Mouse (Mus musculus) thymus, postnatal 4 days (tissue): ENCODE results near the gene Deaf1.

ENCODE experiments used
- DNase-seq: peaks from one replicate; pipeline ENCODE4 v3.0.0; 2021

Gene Deaf1

DNA sequence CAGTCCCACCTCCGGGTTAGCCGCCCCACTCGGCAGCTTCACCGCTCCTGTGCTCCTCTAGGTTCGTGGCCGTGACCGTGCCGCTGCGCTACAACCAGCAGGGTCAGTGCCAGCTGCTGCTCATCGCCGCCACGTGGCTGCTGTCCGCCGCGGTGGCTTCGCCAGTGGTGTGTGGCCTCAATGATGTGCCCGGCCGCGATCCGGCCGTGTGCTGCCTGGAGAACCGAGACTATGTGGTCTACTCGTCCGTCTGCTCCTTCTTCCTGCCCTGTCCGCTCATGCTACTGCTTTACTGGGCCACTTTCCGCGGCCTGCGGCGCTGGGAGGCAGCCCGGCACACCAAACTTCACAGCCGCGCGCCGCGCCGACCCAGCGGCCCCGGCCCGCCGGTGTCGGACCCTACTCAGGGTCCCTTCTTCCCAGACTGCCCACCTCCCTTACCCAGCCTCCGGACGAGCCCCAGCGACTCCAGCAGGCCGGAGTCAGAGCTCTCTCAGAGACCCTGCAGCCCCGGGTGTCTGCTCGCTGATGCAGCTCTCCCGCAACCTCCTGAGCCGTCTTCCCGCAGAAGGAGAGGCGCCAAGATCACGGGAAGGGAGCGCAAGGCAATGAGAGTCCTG, 33.5 kb downstream of the Deaf1 start:
- no peak for DNase-seq

GRCm38 (mm10) chr7:141292583-141293388, 34.7 kb downstream of the Deaf1 start:
- no peak for DNase-seq

- peak; percentile 44 for DNase-seq
Measured at GRCm38 (mm10) chr7:141291921-141292582, 35.4 kb downstream of the Deaf1 start, which contains the start of gene Drd4. Gene Drd4 (plus strand): TSS chr7:141292006.

DNA sequence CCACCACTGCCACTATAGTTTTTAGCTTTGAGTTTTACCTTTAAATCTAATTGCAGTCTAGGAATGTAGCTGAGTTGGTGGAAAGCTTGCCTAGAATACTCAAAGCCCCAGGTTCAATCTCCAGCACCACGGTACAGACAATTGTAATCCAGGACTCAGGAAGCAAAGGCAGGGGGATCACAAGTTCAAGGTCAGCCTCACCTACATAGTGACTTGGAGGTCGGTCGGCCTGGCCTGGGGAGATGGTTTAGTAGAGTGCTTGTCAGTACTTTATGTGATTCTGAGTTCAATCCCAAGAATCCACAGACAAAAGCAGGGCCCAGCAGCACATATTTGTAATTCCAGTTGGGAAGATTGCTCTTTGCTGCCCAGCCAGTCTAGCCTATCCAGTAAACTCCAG, 39.4 kb downstream of the Deaf1 start:
- no peak for DNase-seq

GRCm38 (mm10) chr7:141282756-141283155, 44.7 kb downstream of the Deaf1 start:
- no peak for DNase-seq

- no peak for DNase-seq
Measured at GRCm38 (mm10) chr7:141281442-141281841, 46.0 kb downstream of the Deaf1 start.

DNA sequence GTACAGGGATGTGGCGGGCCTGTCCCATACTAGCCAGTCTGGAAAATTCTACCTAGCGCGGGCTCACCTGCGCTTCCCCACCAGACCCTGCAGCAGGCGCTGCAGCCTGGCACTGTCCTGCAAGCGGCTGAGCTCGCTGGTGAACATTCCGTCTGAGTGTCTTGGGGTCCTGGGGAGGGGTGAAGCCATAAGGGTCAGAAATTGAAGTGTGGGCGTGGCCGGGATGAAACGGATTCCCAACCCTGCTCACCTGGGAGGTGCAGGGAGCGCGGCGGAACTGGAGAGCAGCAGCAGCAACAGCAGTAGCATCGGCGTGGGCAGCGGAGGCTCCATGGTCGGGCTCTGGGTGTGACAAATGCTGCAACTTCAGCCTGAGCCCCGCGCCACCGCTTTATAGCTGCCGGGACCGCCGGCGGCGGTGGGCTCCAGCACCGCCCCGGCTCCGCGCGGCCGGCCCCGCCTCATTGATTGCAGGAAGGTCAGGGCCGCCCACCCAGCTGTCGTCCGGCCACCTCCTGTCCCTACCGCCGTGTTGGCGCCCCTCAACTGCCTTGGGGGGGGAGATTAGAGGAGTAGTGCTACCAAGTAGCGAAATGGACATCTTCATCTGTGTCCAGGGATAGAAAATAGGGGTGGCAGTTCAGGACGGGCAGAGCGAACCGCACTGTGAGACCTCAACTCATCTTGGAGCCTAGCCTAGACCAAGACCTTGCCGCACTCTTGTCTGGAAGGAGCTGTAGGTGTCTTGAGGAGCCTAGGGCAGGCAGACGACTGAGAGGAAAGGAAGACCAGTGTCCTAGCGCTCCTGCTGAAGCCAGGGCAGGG, 48.5 kb downstream of the Deaf1 start, which contains the start of gene Sct:
Sct (minus strand) TSS at position 368 of the 825 bp plus-strand sequence.
- peak; percentile 53 for DNase-seq

DNA sequence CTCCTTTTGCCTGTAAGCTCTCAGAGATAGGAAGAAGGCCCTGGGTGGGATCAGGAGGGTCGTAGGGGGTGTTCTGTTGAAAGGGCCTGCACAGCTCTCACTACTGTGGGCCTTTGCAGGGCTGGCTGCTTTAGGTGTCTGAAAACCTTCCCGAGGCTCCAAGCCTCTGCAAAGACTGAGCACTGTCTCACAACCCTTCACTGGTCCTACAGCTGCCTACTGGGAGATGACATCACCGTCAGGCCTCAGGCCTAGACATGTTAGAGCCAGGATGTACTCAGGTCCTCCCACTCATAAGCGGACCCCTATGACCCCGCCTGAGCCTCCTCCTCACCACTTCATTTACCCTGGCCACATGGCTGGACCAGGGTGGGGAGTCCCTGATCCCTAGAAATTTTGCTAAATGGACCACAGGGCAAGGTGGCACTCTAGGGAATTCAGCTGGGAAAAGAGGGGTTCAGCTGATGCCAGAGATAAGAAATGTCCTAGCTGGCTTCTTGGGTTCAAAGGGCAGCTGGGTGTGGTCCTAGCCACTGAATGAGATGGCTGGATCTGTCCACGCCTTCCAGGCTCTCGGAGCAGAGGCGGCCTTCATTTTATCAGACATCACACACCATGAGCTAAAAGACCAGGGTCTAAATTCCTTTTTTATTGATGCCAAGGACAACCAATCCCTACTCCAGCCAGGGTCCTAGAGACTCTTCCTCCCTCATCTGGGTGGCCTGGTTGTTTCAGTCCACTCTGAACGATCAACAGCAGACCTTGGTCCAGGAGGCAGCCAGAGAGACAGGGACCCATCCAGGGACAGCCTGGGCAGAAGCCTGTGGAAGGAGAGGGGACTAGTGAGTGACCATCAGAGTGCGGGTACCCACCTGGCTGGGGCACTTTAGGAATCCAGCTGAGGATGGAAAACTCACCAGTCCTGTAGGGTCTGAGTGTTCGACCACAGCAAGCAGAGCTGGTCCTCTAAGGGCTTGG, 49.5 kb downstream of the Deaf1 start:
- DNase-seq, result no peak

- no peak for DNase-seq
Measured at GRCm38 (mm10) chr7:141276546-141276945, 50.9 kb downstream of the Deaf1 start, which contains the start of gene Cdhr5. Gene Cdhr5 (minus strand): TSS chr7:141276786.

DNA sequence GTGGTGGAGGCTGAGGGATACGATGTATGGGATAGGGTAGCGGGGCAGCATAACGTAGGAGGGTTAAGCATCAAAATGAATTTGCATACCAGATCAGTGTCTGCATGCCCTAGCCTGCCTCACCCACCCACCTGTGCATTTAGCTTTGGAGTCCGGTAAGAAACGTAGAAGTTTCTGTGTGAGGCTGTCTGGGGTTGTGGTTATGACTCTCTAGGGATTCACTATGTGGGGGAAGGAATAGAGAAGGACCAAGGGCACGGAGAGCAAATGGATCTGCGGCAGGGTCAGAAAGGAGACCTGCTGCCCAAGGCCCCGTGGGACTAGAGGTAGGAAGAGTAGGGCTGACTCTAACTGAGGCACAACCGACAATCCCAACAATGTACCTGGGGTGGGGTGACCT, 52.1 kb downstream of the Deaf1 start:
- DNase-seq, result no peak

DNA sequence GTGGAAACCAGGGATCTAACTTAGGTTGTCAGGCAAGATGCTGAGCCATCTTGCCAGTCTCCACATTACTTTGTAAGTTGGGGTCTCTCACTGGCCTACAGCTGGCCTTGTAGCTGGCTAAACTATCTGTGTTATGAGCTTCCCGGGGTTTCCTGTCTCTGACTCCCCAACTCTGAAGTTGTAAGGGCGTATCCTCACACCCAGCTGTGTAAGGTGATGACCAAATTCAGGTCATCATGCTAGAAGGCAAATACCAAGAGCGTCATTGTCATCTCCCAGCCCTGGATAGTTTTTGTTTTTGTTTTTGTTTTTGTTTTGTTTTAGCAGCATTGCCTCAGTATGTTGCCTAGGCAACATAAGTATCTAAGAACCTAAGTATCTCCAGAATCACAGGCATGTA, 56.9 kb downstream of the Deaf1 start:
- no peak for DNase-seq

GRCm38 (mm10) chr7:141269273-141269545, 58.3 kb downstream of the Deaf1 start:
- DNase-seq, result no peak

DNA sequence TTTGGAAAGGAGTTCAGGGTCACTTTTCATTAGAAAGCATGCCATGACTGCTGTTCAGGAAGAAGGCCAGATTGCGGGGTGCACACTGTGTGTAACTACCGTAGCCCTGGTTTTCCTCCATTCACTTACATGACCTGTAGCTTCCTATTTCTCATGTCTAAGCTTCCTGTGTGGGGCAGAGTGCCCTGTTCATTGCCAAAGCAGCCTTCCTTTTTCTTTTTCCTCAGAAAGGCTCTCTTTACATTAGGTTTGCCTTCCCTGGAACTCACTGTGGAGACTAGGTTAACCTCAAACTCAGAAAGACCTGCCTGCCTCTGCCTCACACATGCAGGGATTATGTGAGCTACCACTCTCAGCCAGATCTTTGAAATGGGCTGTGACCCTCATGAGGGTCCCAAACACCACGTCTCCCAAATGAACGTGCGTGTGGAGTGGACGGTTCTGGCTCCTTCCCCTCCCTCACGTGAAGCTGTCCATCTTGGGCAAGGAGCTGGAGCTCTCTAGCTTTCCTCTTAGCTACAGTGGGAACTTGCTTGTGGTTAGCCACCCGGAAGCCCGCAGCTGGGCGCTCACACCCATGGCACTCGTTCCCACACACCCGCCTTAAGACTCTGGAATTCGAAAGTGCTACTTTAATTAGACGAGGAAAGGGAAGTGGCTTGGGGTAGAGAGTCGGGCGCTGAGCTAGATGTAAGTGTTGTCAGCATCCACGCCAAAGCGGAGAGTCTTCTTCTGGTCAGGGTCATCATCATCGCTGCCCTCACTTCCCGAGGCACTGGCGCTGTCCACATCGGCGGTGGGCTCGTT, 58.8 kb downstream of the Deaf1 start:
- DNase-seq, result no peak

GRCm38 (mm10) chr7:141265739-141266561, 61.5 kb downstream of the Deaf1 start, which contains the start of gene Irf7:
Gene Irf7 (minus strand): TSS chr7:141266481.
- peak; percentile 77 for DNase-seq

- no peak for DNase-seq
Measured at GRCm38 (mm10) chr7:141265411-141265738, 62.1 kb downstream of the Deaf1 start.

- DNase-seq, result peak; percentile 80
Measured at GRCm38 (mm10) chr7:141264761-141265410, 62.6 kb downstream of the Deaf1 start.

- DNase-seq, result no peak
Measured at GRCm38 (mm10) chr7:141264041-141264700, 63.3 kb downstream of the Deaf1 start.

DNA sequence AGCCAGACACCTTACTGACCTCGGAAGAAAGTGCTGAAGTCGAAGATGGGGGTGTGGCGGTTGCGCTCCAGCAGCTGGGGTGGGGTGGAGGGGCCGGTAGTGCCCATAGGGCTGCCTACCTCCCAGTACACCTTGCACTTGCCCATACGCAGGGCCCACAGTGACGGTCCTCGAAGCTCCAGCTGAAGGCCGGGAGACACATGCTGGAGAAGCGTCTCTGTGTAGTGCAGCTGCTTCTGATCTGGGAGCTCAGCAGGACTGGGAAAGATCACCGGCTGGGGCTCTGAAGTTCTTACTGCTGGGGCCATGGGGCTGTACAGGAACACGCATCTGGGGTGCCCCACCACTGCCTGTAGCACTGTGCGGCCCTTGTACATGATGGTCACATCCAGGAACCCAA, 63.9 kb downstream of the Deaf1 start:
- no peak for DNase-seq

- DNase-seq, result no peak
Measured at GRCm38 (mm10) chr7:141261480-141261879, 66.0 kb downstream of the Deaf1 start.
